Mouse (Mus musculus): ENCODE measurements at regions not wholly inside any gene's neighbourhood (a gene's known extent, or its start where the extent isn't known, plus 50 kb on each side); places are given as distances from the start of the nearest gene placed in this dataset.

DNA sequence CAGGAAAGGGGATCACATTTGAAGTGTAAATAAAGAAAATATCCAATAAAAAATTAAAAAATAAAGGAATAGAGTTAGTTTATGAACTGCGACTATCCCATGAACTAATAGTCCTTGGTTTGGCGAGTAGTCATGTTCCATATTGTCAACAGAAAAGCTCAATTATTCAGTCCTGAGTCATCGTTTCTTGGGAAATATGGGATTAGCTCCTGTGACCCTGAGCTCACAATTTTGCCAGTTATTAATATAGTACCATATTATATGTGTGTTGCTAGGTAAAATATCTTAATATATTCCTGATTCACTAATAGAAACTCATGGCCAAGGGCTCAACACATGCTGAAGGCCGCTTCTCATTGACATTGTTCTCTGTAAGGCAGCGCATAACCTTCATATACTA, 126.4 kb upstream of the Ccdc122 start:
- no peak for DNase-seq
- WGBS = 97% methylated on average over 5 of the region's 5 CpGs
- no peaks in the 10 kb centered on the region for H3K27me3 ChIP-seq (ENCODE audit: control insufficient read depth, insufficient read depth, low read length)
- H3K4me3 ChIP-seq (ENCODE audit: control insufficient read depth, insufficient read depth, low read length) = no peak overlapping the region
- no peaks in the 10 kb centered on the region for H3K36me3 ChIP-seq (ENCODE audit: control insufficient read depth, insufficient read depth, low read length)
- no peak overlapping the region for H3K27ac ChIP-seq (ENCODE audit: control insufficient read depth, insufficient read depth, low read length)
- peaks cover 2% of the 10 kb centered on the region; the same call in 1 of the 2 replicates for H3K4me1 ChIP-seq (replicated peaks; ENCODE audit: control insufficient read depth, insufficient read depth, low read length)
- TF ChIP-seq CTCF (IDR thresholded peaks at IDR 0.05; ENCODE audit: borderline replicate concordance, control insufficient read depth, extremely low read depth, insufficient read depth, low read length, poor library complexity) (no peak), POLR2A (IDR thresholded peaks at IDR 0.05; ENCODE audit: control insufficient read depth, extremely low read depth, insufficient read depth, low read length, poor library complexity) (no peak)

DNA sequence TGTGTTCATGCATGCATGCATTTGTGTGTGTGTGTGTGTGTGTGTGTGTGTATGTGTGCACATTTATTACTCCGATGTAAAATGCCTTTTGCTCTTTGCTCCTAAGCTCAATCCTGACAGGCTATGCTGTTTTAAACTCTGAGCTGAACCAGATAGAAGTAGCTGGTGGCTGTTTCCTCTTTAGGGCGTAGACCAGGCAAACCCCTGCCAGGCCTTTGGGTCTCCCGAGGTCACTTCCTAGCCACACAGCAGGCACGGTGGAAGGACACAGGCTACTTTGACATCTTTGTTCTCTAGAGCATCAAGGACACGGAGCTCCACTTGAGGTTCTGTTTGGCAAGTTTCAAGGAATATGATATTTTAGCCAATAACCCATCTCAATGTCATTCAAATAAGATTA, 128.6 kb upstream of the Ccdc122 start:
- peaks cover 2% of the 10 kb centered on the region; the same call in 1 of the 2 replicates for H3K4me1 ChIP-seq (replicated peaks; ENCODE audit: control insufficient read depth, insufficient read depth, low read length)
- no peak for TF ChIP-seq POLR2A (IDR thresholded peaks at IDR 0.05; ENCODE audit: control insufficient read depth, extremely low read depth, insufficient read depth, low read length, poor library complexity)
- no peak for TF ChIP-seq CTCF (IDR thresholded peaks at IDR 0.05; ENCODE audit: borderline replicate concordance, control insufficient read depth, extremely low read depth, insufficient read depth, low read length, poor library complexity)
- DNase-seq = no peak
- H3K36me3 ChIP-seq (ENCODE audit: control insufficient read depth, insufficient read depth, low read length) = no peaks in the 10 kb centered on the region
- no peaks in the 10 kb centered on the region for H3K27me3 ChIP-seq (ENCODE audit: control insufficient read depth, insufficient read depth, low read length)
- WGBS = 54% methylated on average over 5 of the region's 5 CpGs
- H3K4me3 ChIP-seq (ENCODE audit: control insufficient read depth, insufficient read depth, low read length) = no peak overlapping the region
- no peak overlapping the region for H3K27ac ChIP-seq (ENCODE audit: control insufficient read depth, insufficient read depth, low read length)

DNA sequence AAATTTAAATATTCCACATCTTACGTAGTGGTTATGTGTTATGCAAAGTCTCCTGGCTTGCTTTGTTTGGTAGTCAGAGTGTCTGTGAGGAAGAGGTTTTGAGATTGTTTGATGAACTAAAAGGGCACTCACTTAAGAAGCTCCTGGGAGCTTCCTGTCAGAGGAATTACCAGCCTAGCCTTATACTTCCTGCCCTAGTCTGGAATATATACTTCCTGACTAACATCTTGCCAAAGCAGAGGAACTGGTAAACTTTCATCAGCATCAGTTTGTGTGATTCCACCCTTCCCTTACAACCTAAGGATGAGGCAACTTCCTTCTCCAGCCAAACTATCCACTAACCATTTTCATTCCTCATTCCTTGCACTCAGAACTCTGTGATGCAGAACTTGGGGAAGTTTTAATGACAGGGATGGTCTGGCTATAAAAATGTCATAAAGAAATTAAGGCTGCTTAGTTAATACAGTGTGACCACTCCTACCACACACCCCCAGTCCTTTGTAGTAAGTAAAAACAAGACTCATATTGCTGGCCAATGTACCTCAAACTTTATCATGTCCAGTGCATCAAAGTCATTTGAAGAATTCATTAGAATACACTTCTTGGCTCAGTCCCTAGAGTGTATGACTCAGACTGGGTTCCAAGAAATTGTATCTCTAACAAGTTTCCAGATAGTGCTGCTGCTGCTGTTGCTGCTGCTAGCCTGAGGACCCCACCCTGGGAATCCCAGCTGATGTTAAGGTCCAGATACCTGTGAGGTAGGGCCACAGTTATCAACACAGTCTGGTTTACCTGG, 133.4 kb upstream of the Ccdc122 start:
- no peak for TF ChIP-seq CTCF (IDR thresholded peaks at IDR 0.05; ENCODE audit: borderline replicate concordance, control insufficient read depth, extremely low read depth, insufficient read depth, low read length, poor library complexity)
- TF ChIP-seq POLR2A (IDR thresholded peaks at IDR 0.05; ENCODE audit: control insufficient read depth, extremely low read depth, insufficient read depth, low read length, poor library complexity) = no peak
- H3K4me1 ChIP-seq (replicated peaks; ENCODE audit: control insufficient read depth, insufficient read depth, low read length) = no peaks in the 10 kb centered on the region
- no peak overlapping the region for H3K4me3 ChIP-seq (ENCODE audit: control insufficient read depth, insufficient read depth, low read length)
- no peaks in the 10 kb centered on the region for H3K36me3 ChIP-seq (ENCODE audit: control insufficient read depth, insufficient read depth, low read length)
- no peaks in the 10 kb centered on the region for H3K27me3 ChIP-seq (ENCODE audit: control insufficient read depth, insufficient read depth, low read length)
- DNase-seq = no peak
- 95% methylated on average over 1 of the region's 1 CpGs for WGBS
- H3K27ac ChIP-seq (ENCODE audit: control insufficient read depth, insufficient read depth, low read length) = no peak overlapping the region

GRCm38 (mm10) chr14:76901490-76901889, 135.1 kb upstream of the Ccdc122 start:
- Histone ChIP-seq H3K36me3 (ENCODE audit: control insufficient read depth, insufficient read depth, low read length) (no peaks in the 10 kb centered on the region), H3K4me3 (ENCODE audit: control insufficient read depth, insufficient read depth, low read length) (no peak overlapping the region), H3K27ac (ENCODE audit: control insufficient read depth, insufficient read depth, low read length) (no peak overlapping the region), H3K27me3 (ENCODE audit: control insufficient read depth, insufficient read depth, low read length) (no peaks in the 10 kb centered on the region), H3K4me1 (replicated peaks; ENCODE audit: control insufficient read depth, insufficient read depth, low read length) (no peaks in the 10 kb centered on the region)
- no peak for DNase-seq
- TF ChIP-seq CTCF (IDR thresholded peaks at IDR 0.05; ENCODE audit: borderline replicate concordance, control insufficient read depth, extremely low read depth, insufficient read depth, low read length, poor library complexity) (no peak), POLR2A (IDR thresholded peaks at IDR 0.05; ENCODE audit: control insufficient read depth, extremely low read depth, insufficient read depth, low read length, poor library complexity) (no peak)
- WGBS = 96% methylated on average over 3 of the region's 3 CpGs

DNA sequence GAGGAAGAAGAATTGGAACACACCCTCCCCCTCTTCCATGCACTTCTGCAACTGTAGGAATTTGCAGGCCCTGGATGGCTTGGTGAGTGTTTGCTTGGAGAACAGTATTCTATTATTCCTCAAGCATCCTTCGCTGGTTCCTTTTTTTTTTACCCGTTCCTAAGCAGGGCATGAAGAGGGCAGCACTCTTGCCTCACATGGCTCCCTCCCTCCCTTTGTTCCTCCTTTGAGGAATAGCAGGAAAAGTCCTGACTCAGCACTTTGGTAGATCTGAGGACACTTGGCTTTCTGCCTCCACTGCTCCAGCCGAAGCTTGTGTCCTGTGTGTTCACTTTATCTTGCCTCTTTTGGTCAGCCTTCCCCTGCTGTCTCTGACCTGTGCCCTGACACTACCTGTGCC, 137.2 kb upstream of the Ccdc122 start:
- no peaks in the 10 kb centered on the region for H3K4me1 ChIP-seq (replicated peaks; ENCODE audit: control insufficient read depth, insufficient read depth, low read length)
- no peak for TF ChIP-seq CTCF (IDR thresholded peaks at IDR 0.05; ENCODE audit: borderline replicate concordance, control insufficient read depth, extremely low read depth, insufficient read depth, low read length, poor library complexity)
- no peak for TF ChIP-seq POLR2A (IDR thresholded peaks at IDR 0.05; ENCODE audit: control insufficient read depth, extremely low read depth, insufficient read depth, low read length, poor library complexity)
- no peak overlapping the region for H3K27ac ChIP-seq (ENCODE audit: control insufficient read depth, insufficient read depth, low read length)
- H3K27me3 ChIP-seq (ENCODE audit: control insufficient read depth, insufficient read depth, low read length) = no peaks in the 10 kb centered on the region
- DNase-seq = no peak
- no peaks in the 10 kb centered on the region for H3K36me3 ChIP-seq (ENCODE audit: control insufficient read depth, insufficient read depth, low read length)
- H3K4me3 ChIP-seq (ENCODE audit: control insufficient read depth, insufficient read depth, low read length) = no peak overlapping the region
- WGBS = 80% methylated on average over 3 of the region's 3 CpGs

- no peaks in the 10 kb centered on the region for H3K4me1 ChIP-seq (replicated peaks; ENCODE audit: control insufficient read depth, insufficient read depth, low read length)
- no peak for DNase-seq
- TF ChIP-seq CTCF (IDR thresholded peaks at IDR 0.05; ENCODE audit: borderline replicate concordance, control insufficient read depth, extremely low read depth, insufficient read depth, low read length, poor library complexity) = no peak
- no peak for TF ChIP-seq POLR2A (IDR thresholded peaks at IDR 0.05; ENCODE audit: control insufficient read depth, extremely low read depth, insufficient read depth, low read length, poor library complexity)
- no peak overlapping the region for H3K27ac ChIP-seq (ENCODE audit: control insufficient read depth, insufficient read depth, low read length)
- H3K4me3 ChIP-seq (ENCODE audit: control insufficient read depth, insufficient read depth, low read length) = no peak overlapping the region
- H3K27me3 ChIP-seq (ENCODE audit: control insufficient read depth, insufficient read depth, low read length) = no peaks in the 10 kb centered on the region
- 12% methylated on average over 3 of the region's 3 CpGs for WGBS
- no peaks in the 10 kb centered on the region for H3K36me3 ChIP-seq (ENCODE audit: control insufficient read depth, insufficient read depth, low read length)
Observed at GRCm38 (mm10) chr14:76887708-76888107, 148.9 kb upstream of the Ccdc122 start.

Measured in thymus, adult 2 months (tissue).